Mouse (Mus musculus) limb, embryonic 11.5 days (tissue): ENCODE results near the gene Fat4. TPM values are rescaled to one million over a fixed set of nuclear protein-coding genes. Genes with fewer than 3 reads are reported as not detected.

Experiments
- ATAC-seq: fragments of 200-750 bp; cut with Nextera tagmentation; 2 replicates; pipeline ENCODE4 v1.8.0; 2017; ENCODE audit warnings: low read depth; ENCODE audit not compliant: insufficient number of reproducible peaks, low FRiP score, low TSS enrichment
- DNase-seq: peaks from one replicate; pipeline ENCODE4 v3.0.0-alpha.2; 2015; ENCODE audit warnings: low spot score
- H3K27ac ChIP-seq: fragments of 300-500 bp; sonication (generic); replicated peaks from 2 replicates; pipeline ENCODE4 v1.5.1; 2014; ENCODE audit warnings: low read depth, mild to moderate bottlenecking, low read length
- H3K27me3 ChIP-seq: fragments of 300-500 bp; sonication (generic); 2 replicates; pipeline ENCODE4 v1.6.1; 2014; ENCODE audit warnings: mild to moderate bottlenecking, low read length, mixed read lengths; ENCODE audit not compliant: control insufficient read depth, insufficient read depth
- H3K36me3 ChIP-seq: fragments of 300-500 bp; sonication (generic); 2 replicates; pipeline ENCODE4 v1.6.1; 2014; ENCODE audit warnings: mild to moderate bottlenecking, low read length, moderate library complexity, mixed read lengths; ENCODE audit not compliant: control insufficient read depth, insufficient read depth
- H3K4me1 ChIP-seq: fragments of 300-500 bp; sonication (generic); 2 replicates; pipeline ENCODE4 v1.6.1; 2014; ENCODE audit warnings: low read length, mixed read lengths; ENCODE audit not compliant: control insufficient read depth, insufficient read depth
- H3K4me2 ChIP-seq: fragments of 300-500 bp; sonication (generic); 2 replicates; pipeline ENCODE4 v1.6.1; 2014; ENCODE audit warnings: low read depth, mild to moderate bottlenecking, moderate library complexity; ENCODE audit not compliant: severe bottlenecking
- H3K4me3 ChIP-seq: fragments of 300-500 bp; sonication (generic); 2 replicates; pipeline ENCODE4 v1.5.1; 2014; ENCODE audit warnings: low read depth, low read length
- H3K9ac ChIP-seq: fragments of 300-500 bp; sonication (generic); 2 replicates; pipeline ENCODE4 v1.6.1; 2014; ENCODE audit warnings: mild to moderate bottlenecking, low read length
- H3K9me3 ChIP-seq: fragments of 300-500 bp; sonication (generic); 2 replicates; pipeline ENCODE4 v1.6.1; 2016; ENCODE audit warnings: low read length; ENCODE audit not compliant: control insufficient read depth
- WGBS: fragments of 180-500 bp; shearing (Covaris S2); extraction: QIAGEN DNeasy Blood & Tissue Kit; methylation state at CpG from one replicate; pipeline ENCODE4 v1.1.7; 2014; 5-methylcytosine and 5-hydroxymethylcytosine counted together
- polyA plus RNA-seq: library from polyadenylated mRNA; unstranded; fragments of >200 nt; fragmentation: Nextera tagmentation; extraction: Ambion mirVana; gene quantifications from 2 replicates; pipeline ENCODE4 v1.2.1, GENCODE M21; 2014

The Fat4 gene
- polyA plus RNA-seq, 1 experiment from 2014 or later, result 10.7 TPM

GRCm38 (mm10) chr3:38908426-38909111 is 21.8 kb downstream of the Fat4 start:
- H3K27ac ChIP-seq, result no peak overlapping the region
- no peak overlapping the region for H3K4me3 ChIP-seq
- no peaks in the 10 kb centered on the region for H3K36me3 ChIP-seq
- DNase-seq (no peak), ATAC-seq (no peak)
- H3K4me2 ChIP-seq, result no peak overlapping the region
- no peak overlapping the region for H3K9ac ChIP-seq
- peaks cover 3% of the 10 kb centered on the region; the same call in 1 of the 2 replicates for H3K4me1 ChIP-seq
- no peaks in the 10 kb centered on the region for H3K27me3 ChIP-seq
- no peaks in the 10 kb centered on the region for H3K9me3 ChIP-seq
- 79% methylated on average over 13 of the region's 13 CpGs for WGBS

- no peaks in the 10 kb centered on the region for H3K27me3 ChIP-seq
- ATAC-seq, result no peak
Observed at GRCm38 (mm10) chr3:38912768-38913487, 26.2 kb downstream of the Fat4 start.

GRCm38 (mm10) chr3:38913488-38914105 is 26.9 kb downstream of the Fat4 start:
- Histone ChIP-seq H3K9ac (no peak overlapping the region), H3K4me3 (no peak overlapping the region), H3K9me3 (no peaks in the 10 kb centered on the region), H3K4me2 (no peak overlapping the region), H3K27ac (no peak overlapping the region), H3K4me1 (no peaks in the 10 kb centered on the region), H3K36me3 (no peaks in the 10 kb centered on the region), H3K27me3 (no peaks in the 10 kb centered on the region)
- DNase-seq, result no peak
- no peak for ATAC-seq
- WGBS, result 65% methylated on average over 11 of the region's 11 CpGs

More at GRCm38 (mm10) chr3:38912768-38913487, 26.2 kb downstream of the Fat4 start:
- Histone ChIP-seq H3K4me2 (no peak overlapping the region), H3K9ac (no peak overlapping the region), H3K4me1 (no peaks in the 10 kb centered on the region), H3K36me3 (no peaks in the 10 kb centered on the region), H3K4me3 (no peak overlapping the region), H3K9me3 (no peaks in the 10 kb centered on the region), H3K27ac (no peak overlapping the region)
- WGBS, result 61% methylated on average over 5 of the region's 5 CpGs
- no peak for DNase-seq

GRCm38 (mm10) chr3:38918926-38919325 is 32.2 kb downstream of the Fat4 start:
- no peak for ATAC-seq
- Histone ChIP-seq H3K9me3 (no peaks in the 10 kb centered on the region), H3K27me3 (no peaks in the 10 kb centered on the region), H3K27ac (no peak overlapping the region), H3K4me1 (no peaks in the 10 kb centered on the region), H3K4me3 (no peak overlapping the region), H3K9ac (no peak overlapping the region), H3K4me2 (no peak overlapping the region), H3K36me3 (no peaks in the 10 kb centered on the region)
- 78% methylated on average over 2 of the region's 2 CpGs for WGBS
- DNase-seq, result no peak

GRCm38 (mm10) chr3:38921031-38921430 is 34.3 kb downstream of the Fat4 start:
- no peak for ATAC-seq
- H3K27ac ChIP-seq, result no peak overlapping the region
- H3K27me3 ChIP-seq, result no peaks in the 10 kb centered on the region
- no peak overlapping the region for H3K4me3 ChIP-seq
- WGBS, result 80% methylated on average over 2 of the region's 2 CpGs
- DNase-seq, result no peak
- no peak overlapping the region for H3K4me2 ChIP-seq
- H3K36me3 ChIP-seq, result no peaks in the 10 kb centered on the region
- H3K9ac ChIP-seq, result no peak overlapping the region
- H3K4me1 ChIP-seq, result no peaks in the 10 kb centered on the region
- H3K9me3 ChIP-seq, result no peaks in the 10 kb centered on the region

GRCm38 (mm10) chr3:38923251-38923686 is 36.5 kb downstream of the Fat4 start:
- no peaks in the 10 kb centered on the region for H3K9me3 ChIP-seq
- H3K36me3 ChIP-seq, result no peaks in the 10 kb centered on the region
- ATAC-seq (no peak), DNase-seq (no peak)
- no peaks in the 10 kb centered on the region for H3K4me1 ChIP-seq
- H3K4me2 ChIP-seq, result no peak overlapping the region
- no peak overlapping the region for H3K9ac ChIP-seq
- H3K27ac ChIP-seq, result no peak overlapping the region
- 57% methylated on average over 7 of the region's 7 CpGs for WGBS
- H3K4me3 ChIP-seq, result no peak overlapping the region
- no peaks in the 10 kb centered on the region for H3K27me3 ChIP-seq

GRCm38 (mm10) chr3:38928076-38928686 is 41.4 kb downstream of the Fat4 start:
- Histone ChIP-seq H3K36me3 (no peaks in the 10 kb centered on the region), H3K4me2 (no peak overlapping the region), H3K27me3 (no peaks in the 10 kb centered on the region), H3K4me3 (no peak overlapping the region), H3K9ac (no peak overlapping the region), H3K27ac (no peak overlapping the region), H3K9me3 (no peaks in the 10 kb centered on the region), H3K4me1 (no peaks in the 10 kb centered on the region)
- DNase-seq (no peak), ATAC-seq (no peak)
- 90% methylated on average over 4 of the region's 4 CpGs for WGBS

- 92% methylated on average over 3 of the region's 3 CpGs for WGBS
- H3K36me3 ChIP-seq, result no peaks in the 10 kb centered on the region
- H3K9ac ChIP-seq, result no peak overlapping the region
- no peaks in the 10 kb centered on the region for H3K27me3 ChIP-seq
- DNase-seq (no peak), ATAC-seq (no peak)
- H3K27ac ChIP-seq, result no peak overlapping the region
- no peak overlapping the region for H3K4me3 ChIP-seq
- no peaks in the 10 kb centered on the region for H3K4me1 ChIP-seq
- H3K9me3 ChIP-seq, result no peaks in the 10 kb centered on the region
- H3K4me2 ChIP-seq, result no peak overlapping the region
Observed at GRCm38 (mm10) chr3:38928751-38929150, 42.0 kb downstream of the Fat4 start.
